Mouse (Mus musculus) induced T-regulatory cell, adult 2 months (primary cell): ENCODE data around the gene Mark1.
A peak's percentile ranks its signal among the peaks of the same experiment; 100 is the strongest.

Source experiments
- DNase-seq: peaks from one replicate; pipeline ENCODE4 v3.0.0-alpha.2; 2012; ENCODE audit warnings: low read depth

The Mark1 gene

DNA sequence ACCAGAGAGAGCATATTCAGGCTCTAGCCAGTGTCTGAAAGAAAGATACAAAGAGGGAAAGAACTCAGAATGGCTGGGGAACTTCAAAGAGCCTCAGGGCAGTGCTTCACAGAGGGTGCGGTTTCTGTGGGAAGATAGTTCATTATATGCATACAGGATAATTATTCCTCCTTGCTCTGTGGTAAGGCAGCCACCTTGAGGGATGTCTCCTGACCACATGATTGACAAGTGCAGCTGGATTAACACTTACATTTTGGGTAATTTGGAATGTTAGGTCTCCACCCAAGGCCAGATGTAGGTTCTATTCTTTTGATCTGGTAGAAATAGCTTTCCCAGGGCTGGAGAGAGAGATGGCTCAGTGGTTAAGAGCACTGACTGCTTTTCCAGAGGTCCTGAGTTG lies 113.2 kb downstream of the Mark1 start:
- no peak for DNase-seq

DNA sequence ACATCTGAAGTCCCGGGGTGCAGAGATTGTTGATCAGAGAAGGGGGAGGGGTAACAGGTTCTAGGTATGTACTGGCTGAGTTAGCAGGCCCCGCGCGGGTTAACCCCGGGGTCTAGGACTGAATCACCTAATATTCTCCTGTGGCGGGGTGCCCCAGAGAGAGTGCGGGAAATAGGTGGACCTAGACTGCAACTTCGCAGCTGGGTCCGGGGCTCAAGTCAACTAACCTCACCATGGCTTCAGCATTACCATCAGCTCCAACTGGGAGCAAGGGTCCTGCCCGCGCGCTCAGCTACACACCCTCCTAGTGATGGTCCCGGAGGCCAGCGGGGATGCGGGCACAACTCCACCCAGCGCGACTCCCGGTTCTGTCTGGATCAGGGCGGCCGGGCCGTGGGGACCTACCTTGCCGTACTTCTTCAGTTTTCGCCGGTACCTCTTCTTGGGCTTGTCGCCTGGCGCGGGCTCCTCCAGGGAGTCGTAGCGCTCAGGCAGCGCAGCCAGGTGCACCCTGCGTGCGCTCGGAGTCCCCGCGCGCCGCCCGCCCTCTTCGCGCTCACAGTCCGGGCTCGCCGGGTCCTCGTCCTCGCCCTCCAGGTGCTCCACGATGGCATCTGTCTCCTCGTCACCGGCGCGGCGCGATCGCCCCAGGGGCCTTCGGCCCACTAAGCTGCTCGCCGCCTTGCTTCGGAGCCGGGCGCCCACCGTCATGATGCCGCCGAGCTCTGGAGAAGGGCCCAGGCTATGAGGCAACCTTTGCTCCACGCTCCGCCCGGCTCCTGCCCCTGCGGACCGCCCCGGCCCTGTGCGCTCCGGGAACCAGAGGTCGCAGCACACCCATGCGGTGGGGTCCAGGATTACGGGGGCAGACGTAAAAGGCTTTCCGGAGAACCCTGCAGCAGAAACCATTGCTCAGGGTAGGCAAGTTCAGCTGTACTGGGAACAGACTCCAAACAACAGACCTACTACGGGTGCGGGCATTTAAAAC lies 116.8 kb downstream of the Mark1 start, which contains the start of gene C130074G19Rik:
Gene C130074G19Rik (minus strand): TSS at position 938 of the 988 bp plus-strand sequence.
- DNase-seq: no peak

DNA sequence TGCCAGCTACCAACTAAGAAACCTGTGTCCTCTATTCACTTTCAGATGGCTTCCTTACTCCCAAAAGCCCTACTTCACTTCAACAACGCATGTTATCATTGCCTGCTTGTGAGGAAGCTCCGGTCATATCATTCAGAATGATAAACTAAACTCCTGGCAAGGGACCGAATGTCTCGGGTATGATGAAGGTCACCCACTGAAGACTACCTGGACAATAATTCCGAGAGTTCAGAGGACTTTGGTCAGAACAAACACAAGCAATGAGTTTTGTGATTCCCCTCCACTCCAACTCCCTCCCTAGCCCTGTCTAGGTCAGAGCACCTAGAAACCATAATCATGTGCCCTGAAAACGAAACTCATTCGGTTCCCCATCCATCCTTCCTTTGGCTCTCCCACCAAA lies 117.5 kb downstream of the Mark1 start:
- DNase-seq: no peak

DNA sequence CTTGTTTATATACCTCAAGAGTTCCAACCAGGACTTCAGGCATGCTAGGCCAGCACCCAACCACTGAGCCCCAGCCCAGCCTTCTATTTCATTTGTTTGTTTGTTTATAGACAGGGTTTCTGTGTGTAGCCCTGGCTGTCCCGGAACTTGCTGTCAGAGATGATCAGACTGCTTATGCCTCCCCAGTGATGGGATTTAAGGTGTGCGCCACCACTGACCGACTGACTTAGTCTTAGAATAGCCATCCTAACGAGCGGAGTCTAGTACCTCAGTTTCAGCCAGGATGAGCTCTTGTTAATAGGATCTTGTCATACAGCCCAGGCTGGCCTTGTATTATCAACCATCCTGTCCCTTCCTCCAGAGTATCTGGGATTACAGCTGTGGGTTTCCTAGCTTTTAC lies 118.2 kb downstream of the Mark1 start:
- DNase-seq: no peak

GRCm38 (mm10) chr1:184878860-184879259 lies 120.5 kb downstream of the Mark1 start:
- no peak for DNase-seq

- DNase-seq: no peak
These were observed 122.1 kb downstream of the Mark1 start for GRCm38 (mm10) chr1:184877306-184877705.

GRCm38 (mm10) chr1:184873910-184874309 lies 125.5 kb downstream of the Mark1 start:
- no peak for DNase-seq

GRCm38 (mm10) chr1:184872069-184872819 lies 127.1 kb downstream of the Mark1 start:
- no peak for DNase-seq

DNA sequence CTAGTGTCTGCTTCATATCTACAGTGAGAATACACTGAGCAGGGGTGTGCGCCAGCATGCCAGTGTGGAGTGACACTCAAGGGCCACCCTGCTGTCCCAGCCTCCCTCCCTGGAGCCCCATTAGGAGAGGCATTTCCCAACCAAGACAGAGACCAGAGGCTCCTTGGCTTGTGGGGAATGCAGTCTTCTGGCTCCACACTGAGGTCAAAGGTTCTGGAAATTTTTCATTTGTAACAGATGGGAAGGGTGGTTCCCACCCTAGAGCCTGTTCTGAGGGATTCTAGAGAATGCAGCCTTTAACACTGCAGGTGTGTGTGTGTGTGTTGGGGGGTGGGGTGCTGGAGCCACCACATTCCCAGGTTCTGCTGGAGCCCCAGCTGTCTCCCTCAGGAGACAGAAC lies 127.9 kb downstream of the Mark1 start:
- DNase-seq: no peak

- DNase-seq: no peak
These were observed 128.6 kb downstream of the Mark1 start for GRCm38 (mm10) chr1:184870646-184871385.

- DNase-seq: no peak
These were observed 129.3 kb downstream of the Mark1 start for GRCm38 (mm10) chr1:184869939-184870565.

DNA sequence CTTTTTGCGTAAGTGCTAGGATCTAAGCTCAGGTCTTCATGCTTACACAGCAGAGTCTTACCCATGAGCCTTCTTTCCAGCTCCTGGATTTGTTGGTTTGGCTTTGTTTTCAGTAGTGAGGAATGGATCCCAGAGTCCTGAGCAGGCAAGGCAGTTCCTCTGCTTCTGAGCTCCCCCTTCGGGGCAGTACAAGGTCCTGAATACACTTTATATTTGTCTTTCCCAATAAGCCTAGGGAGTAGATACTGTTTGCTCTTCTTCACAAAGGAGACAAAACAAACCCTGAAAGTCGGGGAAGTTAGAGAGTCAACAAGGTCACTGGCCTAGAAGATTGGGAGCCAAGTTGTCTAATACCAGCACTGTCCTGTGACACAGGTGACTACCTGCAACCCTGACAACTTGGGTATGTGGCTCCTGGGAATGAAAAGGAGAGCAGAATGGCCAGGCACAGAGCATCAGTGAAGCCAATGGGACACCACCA lies 131.7 kb downstream of the Mark1 start:
- no peak for DNase-seq

GRCm38 (mm10) chr1:184864381-184864801 lies 135.0 kb downstream of the Mark1 start:
- no peak for DNase-seq

GRCm38 (mm10) chr1:184862636-184863035 lies 136.7 kb downstream of the Mark1 start:
- no peak for DNase-seq

DNA sequence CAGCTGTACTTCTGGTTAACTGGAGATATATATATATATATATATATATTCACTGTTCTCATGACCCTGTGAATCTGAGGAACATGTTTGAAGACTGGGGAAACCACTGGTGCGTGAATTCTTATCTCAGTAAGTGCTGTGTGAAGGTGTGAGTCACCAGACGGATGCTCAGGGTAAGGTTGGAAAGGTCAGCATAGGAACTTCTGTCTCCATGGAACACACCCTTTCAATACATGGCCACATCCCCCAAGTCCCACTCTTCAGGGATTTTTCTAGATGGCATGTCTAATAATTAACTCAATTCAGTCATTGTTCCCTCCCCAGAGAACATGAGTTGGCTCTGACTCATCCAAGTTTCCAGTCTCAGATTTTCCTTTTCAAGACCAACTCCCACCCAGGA lies 137.8 kb downstream of the Mark1 start:
- no peak for DNase-seq

- DNase-seq: no peak
These were observed 139.1 kb downstream of the Mark1 start for GRCm38 (mm10) chr1:184860276-184860675.

DNA sequence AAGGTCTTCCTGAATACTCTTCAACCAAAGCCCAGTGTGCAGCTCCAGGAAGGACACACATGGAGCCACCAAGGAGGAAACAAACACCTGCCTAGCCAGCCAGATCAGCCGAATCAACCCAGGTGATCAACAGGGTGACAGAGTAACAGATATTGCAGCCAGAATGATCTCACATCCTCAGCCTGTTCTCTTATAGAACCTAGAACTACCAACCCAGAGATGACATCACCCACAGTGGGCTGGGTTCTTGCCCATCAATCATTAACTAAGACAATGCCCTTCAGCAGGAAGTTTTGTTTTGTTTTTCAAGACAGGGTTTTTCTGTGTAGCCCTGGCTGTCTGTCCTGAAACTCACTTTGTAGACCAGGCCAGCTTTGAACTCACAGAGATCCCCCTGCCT lies 141.1 kb downstream of the Mark1 start:
- no peak for DNase-seq

DNA sequence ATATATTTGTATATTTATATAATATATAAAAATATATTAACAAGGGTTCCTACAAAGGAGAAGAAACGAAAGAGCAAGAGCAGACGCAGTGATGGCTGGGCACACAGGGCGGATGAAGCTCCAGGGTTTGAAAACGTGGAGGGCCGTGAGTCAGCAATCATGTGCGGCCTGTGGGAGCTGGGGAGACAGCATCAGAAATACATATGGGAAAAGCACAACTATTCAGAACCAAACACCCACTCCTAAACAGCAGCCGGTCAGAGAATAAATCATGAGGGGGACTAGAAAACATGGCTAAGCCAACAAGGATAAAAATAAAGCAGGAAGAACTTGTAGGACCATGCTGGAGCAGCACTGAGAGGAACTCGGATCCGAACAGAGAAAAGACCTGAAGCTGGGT lies 142.2 kb downstream of the Mark1 start:
- no peak for DNase-seq

DNA sequence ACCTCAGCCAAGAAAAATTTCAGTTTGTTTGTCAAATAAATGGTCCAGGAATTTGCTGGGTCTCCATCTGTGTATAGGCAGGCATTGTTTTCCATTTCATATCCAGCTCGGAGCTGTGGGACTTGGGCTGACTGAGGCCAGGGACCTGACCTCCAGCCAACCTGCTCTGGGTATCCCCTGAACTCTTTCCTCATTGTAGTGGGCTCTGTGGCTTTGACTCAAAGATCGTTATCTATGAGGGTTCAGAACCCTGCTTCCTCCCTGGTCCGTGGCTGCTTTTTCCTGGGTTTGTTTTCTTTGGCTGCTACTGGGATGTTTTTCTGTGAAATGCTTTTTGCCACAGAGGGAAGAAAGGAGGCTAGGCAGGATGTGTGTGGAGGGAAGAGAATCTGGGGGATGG lies 145.4 kb downstream of the Mark1 start:
- peak; percentile 35 for DNase-seq

DNA sequence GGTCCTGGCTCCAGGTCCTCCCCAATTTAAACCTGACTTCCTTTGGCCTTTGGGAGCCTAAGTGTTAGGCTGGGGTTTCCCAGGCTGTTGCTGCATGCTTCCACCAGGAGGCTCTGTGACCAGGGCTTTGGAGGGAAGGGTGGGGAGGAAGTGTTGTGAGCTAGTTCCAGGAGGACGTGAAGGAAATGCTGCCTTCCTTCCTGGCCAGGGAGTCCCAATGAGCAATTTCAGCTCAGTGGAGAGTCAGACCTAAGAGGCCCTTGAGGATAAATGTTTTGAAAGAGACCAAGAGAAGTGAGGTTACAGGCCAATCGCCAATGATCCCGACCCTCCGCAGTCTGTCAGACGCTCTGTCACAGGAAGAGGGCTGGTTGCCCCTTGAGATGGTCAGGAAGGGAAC lies 146.0 kb downstream of the Mark1 start:
- DNase-seq: peak; percentile 57
